ENCODE assay signal across 8 mouse cellular contexts in genomic region chr10:53630339-53630738, GRCm38 (mm10). TPM values are rescaled to one million over a fixed set of nuclear protein-coding genes. Genes with fewer than 3 reads are reported as not detected.
A peak's percentile ranks its signal among the peaks of the same experiment; 100 is the strongest.
DNase-seq lines count a peak whose midpoint lies in the region; ATAC-seq and TF ChIP-seq lines count a peak whose summit lies in the region.
"Not testable (repeated sequence)": the region's sequence is repeated elsewhere in the genome, so short reads cannot be mapped to it uniquely, and the experiment has no call there.

Gene Mcm9 (minus strand): TSS chr10:53630439.

- H3K27me3 ChIP-seq in E14TG2a.4 (ENCODE audit: insufficient read depth, low read length); embryonic facial prominence, embryonic 10.5 days (replicated peaks; ENCODE audit: low read depth, poor library complexity, severe bottlenecking); forebrain, embryonic 16.5 days (replicated peaks; ENCODE audit: control insufficient read depth, insufficient read depth, low read length); hindbrain, embryonic 10.5 days (ENCODE audit: insufficient read depth, poor library complexity, severe bottlenecking); kidney, embryonic 16.5 days (ENCODE audit: insufficient read depth, low read length); liver, embryonic 15.5 days; midbrain, embryonic 14.5 days (ENCODE audit: control insufficient read depth, insufficient read depth, low read length); stomach, embryonic 15.5 days (replicated peaks): not testable (repeated sequence)

- peaks cover 15% of the 10 kb centered on the region for H3K36me3 ChIP-seq in E14TG2a.4 (ENCODE audit: insufficient read depth, low read length)
- H3K36me3 ChIP-seq in embryonic facial prominence, embryonic 10.5 days (replicated peaks); forebrain, embryonic 16.5 days (ENCODE audit: control insufficient read depth, insufficient read depth); hindbrain, embryonic 10.5 days; kidney, embryonic 16.5 days (ENCODE audit: insufficient read depth, low read length); liver, embryonic 15.5 days (replicated peaks); midbrain, embryonic 14.5 days (ENCODE audit: control insufficient read depth, insufficient read depth, low read length); stomach, embryonic 15.5 days: not testable (repeated sequence)

- H3K4me1 ChIP-seq in E14TG2a.4 (replicated peaks; ENCODE audit: low read depth, low read length): peaks cover 21% of the 10 kb centered on the region
- peaks cover 12% of the 10 kb centered on the region for H3K4me1 ChIP-seq in embryonic facial prominence, embryonic 10.5 days
- H3K4me1 ChIP-seq in forebrain, embryonic 16.5 days (replicated peaks; ENCODE audit: control insufficient read depth, insufficient read depth, low read length); hindbrain, embryonic 10.5 days (replicated peaks); midbrain, embryonic 14.5 days (ENCODE audit: control insufficient read depth, insufficient read depth, low read length); stomach, embryonic 15.5 days: not testable (repeated sequence)
- H3K4me1 ChIP-seq in kidney, embryonic 16.5 days (ENCODE audit: insufficient read depth, low read length): peaks cover 14% of the 10 kb centered on the region; the same call in 1 of the 2 replicates
- peaks cover 18% of the 10 kb centered on the region for H3K4me1 ChIP-seq in liver, embryonic 15.5 days (replicated peaks)

- TF ChIP-seq CTCF in E14TG2a.4 (conservative IDR thresholded peaks at IDR 0.05; ENCODE audit: low read length): not testable (repeated sequence)

- 59% methylated on average over 10 of the region's 10 CpGs for WGBS in embryonic facial prominence, embryonic 10.5 days
- WGBS in forebrain, embryonic 16.5 days: 58% methylated on average over 10 of the region's 10 CpGs
- 60% methylated on average over 10 of the region's 10 CpGs for WGBS in hindbrain, embryonic 10.5 days
- WGBS in kidney, embryonic 16.5 days: 56% methylated on average over 10 of the region's 10 CpGs
- WGBS in liver, embryonic 15.5 days (ENCODE audit: insufficient replicate concordance): 51% methylated on average over 10 of the region's 10 CpGs
- 54% methylated on average over 10 of the region's 10 CpGs for WGBS in midbrain, embryonic 14.5 days
- WGBS in stomach, embryonic 15.5 days: 52% methylated on average over 10 of the region's 10 CpGs

- peak within 1 kb of the TSS; percentile 63 for H3K9ac ChIP-seq in forebrain, embryonic 16.5 days (replicated peaks; ENCODE audit: low read depth, low read length)
- H3K9ac ChIP-seq in kidney, embryonic 16.5 days (replicated peaks; ENCODE audit: low read length): peak within 1 kb of the TSS; percentile 96
- H3K9ac ChIP-seq in liver, embryonic 15.5 days: peak within 1 kb of the TSS; percentile 83
- H3K9ac ChIP-seq in midbrain, embryonic 14.5 days (replicated peaks; ENCODE audit: low read length): peak within 1 kb of the TSS; percentile 58
- peak within 1 kb of the TSS; percentile 78 for H3K9ac ChIP-seq in stomach, embryonic 15.5 days

- H3K4me2 ChIP-seq in forebrain, embryonic 16.5 days (ENCODE audit: low read length): peak within 1 kb of the TSS; percentile 55
- H3K4me2 ChIP-seq in kidney, embryonic 16.5 days (replicated peaks; ENCODE audit: low read depth, low read length): peak within 1 kb of the TSS; percentile 59
- H3K4me2 ChIP-seq in liver, embryonic 15.5 days: peak within 1 kb of the TSS; percentile 78
- peak within 1 kb of the TSS; percentile 42 for H3K4me2 ChIP-seq in midbrain, embryonic 14.5 days (ENCODE audit: low read length)
- peak within 1 kb of the TSS; percentile 54 for H3K4me2 ChIP-seq in stomach, embryonic 15.5 days

- not testable (repeated sequence) for DNase-seq in embryonic facial prominence, embryonic 10.5 days (ENCODE audit: low spot score); hindbrain, embryonic 10.5 days (ENCODE audit: low spot score); midbrain, embryonic 14.5 days

- H3K4me3 ChIP-seq in E14TG2a.4 (replicated peaks; ENCODE audit: low read length): peak within 1 kb of the TSS; percentile 89
- H3K4me3 ChIP-seq in embryonic facial prominence, embryonic 10.5 days: peak within 1 kb of the TSS; percentile 76
- peak within 1 kb of the TSS; percentile 82 for H3K4me3 ChIP-seq in forebrain, embryonic 16.5 days (replicated peaks; ENCODE audit: low read length)
- H3K4me3 ChIP-seq in hindbrain, embryonic 10.5 days: peak within 1 kb of the TSS; percentile 70
- peak within 1 kb of the TSS; percentile 84 for H3K4me3 ChIP-seq in kidney, embryonic 16.5 days (ENCODE audit: low read length)
- H3K4me3 ChIP-seq in liver, embryonic 15.5 days (replicated peaks): peak within 1 kb of the TSS; percentile 96
- H3K4me3 ChIP-seq in midbrain, embryonic 14.5 days (replicated peaks; ENCODE audit: low read depth, low read length): peak within 1 kb of the TSS; percentile 75
- H3K4me3 ChIP-seq in stomach, embryonic 15.5 days (replicated peaks): peak within 1 kb of the TSS; percentile 77

- peak within 1 kb of the TSS; percentile 96 for H3K27ac ChIP-seq in embryonic facial prominence, embryonic 10.5 days (replicated peaks)
- peak within 1 kb of the TSS; percentile 87 for H3K27ac ChIP-seq in forebrain, embryonic 16.5 days (ENCODE audit: low read length)
- peak within 1 kb of the TSS; percentile 91 for H3K27ac ChIP-seq in hindbrain, embryonic 10.5 days
- peak within 1 kb of the TSS; percentile 98 for H3K27ac ChIP-seq in kidney, embryonic 16.5 days (ENCODE audit: low read length)
- peak within 1 kb of the TSS; percentile 93 for H3K27ac ChIP-seq in liver, embryonic 15.5 days (replicated peaks)
- peak within 1 kb of the TSS; percentile 86 for H3K27ac ChIP-seq in midbrain, embryonic 14.5 days (replicated peaks; ENCODE audit: low read depth, low read length)
- H3K27ac ChIP-seq in stomach, embryonic 15.5 days: peak within 1 kb of the TSS; percentile 94

- H3K9me3 ChIP-seq in E14TG2a.4 (ENCODE audit: low read length); embryonic facial prominence, embryonic 10.5 days; forebrain, embryonic 16.5 days (ENCODE audit: control insufficient read depth, low read length); hindbrain, embryonic 10.5 days; kidney, embryonic 16.5 days (ENCODE audit: low read length); liver, embryonic 15.5 days (replicated peaks); midbrain, embryonic 14.5 days (ENCODE audit: control insufficient read depth, low read length); stomach, embryonic 15.5 days: not testable (repeated sequence)

- not testable (repeated sequence) for ATAC-seq in forebrain, embryonic 16.5 days; kidney, embryonic 16.5 days (ENCODE audit: low FRiP score, low TSS enrichment); liver, embryonic 15.5 days (ENCODE audit: insufficient read depth); midbrain, embryonic 14.5 days (ENCODE audit: low FRiP score, low TSS enrichment); stomach, embryonic 15.5 days (ENCODE audit: insufficient read depth, low FRiP score, low read depth)

RNA-seq across cellular contexts. Expression of gene Mcm9, which starts in this region (rescaled TPM):
- 13.5 and 14.1 TPM in 2 replicates for polyA plus RNA-seq in embryonic facial prominence, embryonic 10.5 days (2016; fragmentation: Nextera tagmentation; extraction: Ambion mirVana)
- polyA plus RNA-seq in forebrain, embryonic 16.5 days (2015; fragmentation: Nextera tagmentation; extraction: Ambion mirVana): 6.1 and 8.2 TPM in 2 replicates
- polyA plus RNA-seq in hindbrain, embryonic 10.5 days (2016; fragmentation: Nextera tagmentation; extraction: Ambion mirVana): 11.5 and 12.7 TPM in 2 replicates
- 9.6 and 11.6 TPM in 2 replicates for polyA plus RNA-seq in kidney, embryonic 16.5 days (2015; fragmentation: Nextera tagmentation; extraction: Ambion mirVana)
- polyA plus RNA-seq in liver, embryonic 15.5 days (2015; fragmentation: Nextera tagmentation; extraction: Ambion mirVana): 3.4 and 4.2 TPM in 2 replicates
- 7.6 and 7.7 TPM in 2 replicates for polyA plus RNA-seq in midbrain, embryonic 14.5 days (2014; fragmentation: Nextera tagmentation; extraction: Ambion mirVana)
- 8.1 and 10.4 TPM in 2 replicates for polyA plus RNA-seq in stomach, embryonic 15.5 days (2015; fragmentation: Nextera tagmentation; extraction: Ambion mirVana)
